Mouse (Mus musculus): ENCODE results near the gene Elmo1.

The Elmo1 gene

GRCm38 (mm10) chr13:20094916-20095700 lies 4.7 kb downstream of the Elmo1 start:
- no peak for DNase-seq (ENCODE audit: low spot score in 2 of 2)

DNA sequence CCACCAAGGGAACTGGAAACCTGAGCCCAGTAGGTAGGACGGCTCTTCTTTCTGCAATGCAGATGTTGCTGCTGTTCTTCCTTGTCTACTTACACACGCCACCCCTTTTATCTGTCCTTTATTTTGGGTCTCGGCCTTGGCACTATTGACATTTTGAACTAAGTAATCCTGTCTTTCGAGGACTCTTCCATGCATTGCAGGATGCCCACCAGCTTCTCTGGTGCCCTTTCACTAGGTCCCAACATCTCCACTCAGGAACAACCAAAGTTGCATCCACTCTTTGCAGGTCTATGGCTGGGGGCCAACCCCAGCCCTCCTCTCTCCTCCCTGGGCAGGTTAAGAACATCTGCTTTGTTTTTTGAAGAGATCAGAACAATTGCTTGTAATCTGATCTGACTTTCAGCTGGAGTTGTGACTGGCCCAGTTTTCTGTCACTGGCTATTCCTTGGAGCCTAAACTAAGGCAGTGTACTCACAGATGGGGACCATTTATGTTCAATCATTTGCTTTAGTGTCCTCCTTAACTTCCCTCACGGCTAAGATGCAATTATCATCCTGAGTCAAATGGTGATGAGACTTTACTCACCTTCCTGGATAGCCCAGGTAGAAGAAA lies 6.7 kb downstream of the Elmo1 start:
- DNase-seq (ENCODE audit: low spot score in 2 of 2): no peak

GRCm38 (mm10) chr13:20097934-20098593 lies 7.7 kb downstream of the Elmo1 start:
- DNase-seq (ENCODE audit: low spot score in 2 of 2): no peak

- no peak for DNase-seq (ENCODE audit: low spot score in 2 of 2)
Measured at GRCm38 (mm10) chr13:20098594-20098965, 8.2 kb downstream of the Elmo1 start.

- no peak for DNase-seq (ENCODE audit: low spot score in 2 of 2)
Measured at GRCm38 (mm10) chr13:20099546-20099945, 9.2 kb downstream of the Elmo1 start.

DNA sequence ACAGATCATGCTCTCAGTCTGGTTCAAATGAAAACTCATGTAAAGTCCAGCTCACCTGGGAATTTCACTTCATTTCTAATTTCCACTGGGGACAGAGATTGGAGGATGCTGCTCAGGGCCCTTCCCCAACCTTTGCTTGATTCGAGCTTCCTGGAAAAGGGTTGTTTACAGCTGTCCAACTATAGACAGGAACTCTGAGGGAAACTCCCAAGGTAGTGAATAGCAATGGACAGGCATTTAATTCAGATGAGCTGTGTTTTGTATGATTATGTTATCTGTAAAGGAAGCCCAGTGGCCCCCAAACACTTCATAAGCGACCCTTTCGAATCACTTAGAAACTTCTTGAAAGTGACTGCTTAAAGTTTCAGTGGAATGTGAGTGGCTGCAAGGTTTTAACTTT lies 10.0 kb downstream of the Elmo1 start:
- DNase-seq (ENCODE audit: low spot score in 2 of 2): no peak

DNA sequence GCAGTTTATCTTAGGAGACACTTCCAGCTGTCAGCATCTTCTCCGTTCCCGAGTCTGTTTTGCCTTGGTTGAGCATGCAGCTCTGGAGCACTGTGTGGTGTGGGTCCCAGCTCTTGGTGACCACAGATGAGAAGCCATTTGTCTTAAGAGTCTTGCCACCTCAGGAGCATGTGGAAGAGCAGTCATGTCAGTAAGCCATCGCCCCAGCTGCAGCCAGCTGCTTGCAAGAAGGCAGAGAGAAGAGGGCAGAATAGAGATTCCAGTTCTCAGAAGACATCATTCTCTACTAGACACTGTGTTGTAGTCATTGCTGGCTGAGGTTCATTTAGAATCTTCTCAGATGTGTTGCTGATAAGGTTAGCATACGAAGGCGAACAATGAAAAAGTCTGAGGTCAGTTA lies 11.3 kb downstream of the Elmo1 start:
- DNase-seq (ENCODE audit: low spot score in 2 of 2): no peak

- no peak for DNase-seq (ENCODE audit: low spot score in 2 of 2)
Measured at GRCm38 (mm10) chr13:20104791-20105190, 14.4 kb downstream of the Elmo1 start.

- DNase-seq (ENCODE audit: low spot score in 2 of 2): no peak
Measured at GRCm38 (mm10) chr13:20105996-20106395, 15.6 kb downstream of the Elmo1 start.

GRCm38 (mm10) chr13:20107953-20108498 lies 17.6 kb downstream of the Elmo1 start:
- DNase-seq (ENCODE audit: low spot score in 2 of 2): no peak

GRCm38 (mm10) chr13:20108956-20109355 lies 18.6 kb downstream of the Elmo1 start:
- DNase-seq (ENCODE audit: low spot score in 2 of 2): no peak

- DNase-seq (ENCODE audit: low spot score in 2 of 2): no peak
Measured at GRCm38 (mm10) chr13:20109446-20109845, 19.1 kb downstream of the Elmo1 start.

GRCm38 (mm10) chr13:20109987-20110680 lies 19.7 kb downstream of the Elmo1 start:
- DNase-seq (ENCODE audit: low spot score in 2 of 2): no peak

DNA sequence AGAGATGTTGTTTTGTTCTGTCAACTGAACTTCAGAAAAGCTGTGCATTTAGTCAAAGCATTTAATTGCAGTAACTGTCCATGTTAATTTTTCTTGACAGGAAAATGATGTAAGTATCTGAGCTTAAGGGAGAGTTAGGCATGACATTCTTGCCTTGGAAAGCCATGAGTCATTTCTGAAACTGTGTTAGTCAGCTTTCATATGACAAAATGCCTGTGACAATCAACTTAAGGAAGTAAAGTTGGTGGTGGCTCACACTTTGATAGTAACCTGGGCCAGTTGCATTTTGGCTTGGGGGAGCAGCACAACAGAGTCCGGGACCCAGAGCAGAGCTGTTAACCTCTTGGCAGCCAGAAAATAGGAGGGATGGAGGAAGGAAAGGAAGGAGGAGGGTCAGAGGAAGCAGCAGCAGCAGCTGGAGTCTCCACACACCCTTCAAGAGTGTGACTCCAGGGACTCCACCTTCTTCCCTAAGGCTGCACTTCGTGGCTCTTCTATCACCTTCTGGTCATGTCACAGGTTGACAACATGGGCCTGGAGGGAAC lies 20.9 kb downstream of the Elmo1 start:
- no peak for DNase-seq (ENCODE audit: low spot score in 2 of 2)

GRCm38 (mm10) chr13:20115131-20115907 lies 24.9 kb downstream of the Elmo1 start:
- no peak for DNase-seq (ENCODE audit: low spot score in 2 of 2)

DNA sequence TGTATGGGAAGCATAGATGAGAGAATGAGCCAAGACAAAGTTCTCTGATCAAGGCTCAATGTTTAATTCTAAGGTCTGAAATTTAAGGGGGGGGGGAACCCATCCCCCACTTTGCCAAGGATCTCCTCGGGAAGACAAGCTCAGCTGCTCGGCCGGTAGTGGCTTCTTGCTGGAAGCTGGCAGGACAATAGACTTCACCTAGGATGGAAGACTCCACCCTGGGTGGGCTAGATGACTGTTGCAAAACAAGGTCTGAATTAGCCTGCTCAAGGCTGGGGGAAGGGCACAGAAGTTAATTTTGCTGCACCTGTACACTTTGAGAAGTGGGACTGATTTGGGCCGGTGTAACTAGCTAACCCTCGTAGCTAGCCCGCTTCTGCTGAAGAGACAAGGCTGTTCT lies 25.6 kb downstream of the Elmo1 start:
- no peak for DNase-seq (ENCODE audit: low spot score in 2 of 2)

GRCm38 (mm10) chr13:20116868-20117510 lies 26.6 kb downstream of the Elmo1 start:
- no peak for DNase-seq (ENCODE audit: low spot score in 2 of 2)

DNA sequence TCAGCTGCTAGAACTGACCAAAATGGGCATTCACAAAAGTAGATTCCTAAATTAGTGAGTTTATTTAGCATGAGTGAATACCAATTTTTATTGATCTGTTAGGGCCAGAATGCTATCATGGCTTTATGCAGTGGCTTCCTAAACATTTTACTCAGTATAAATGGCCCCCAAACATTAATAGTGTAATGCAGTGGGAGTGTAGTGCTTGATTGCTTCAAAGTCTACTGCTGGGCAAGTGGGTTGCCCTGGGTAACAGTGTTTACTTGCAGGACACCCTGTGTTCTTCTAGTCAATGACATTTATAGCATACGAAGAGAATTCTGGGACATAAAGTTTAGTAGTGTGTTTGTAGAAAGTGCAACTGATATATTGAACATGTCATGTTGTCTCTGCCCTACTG lies 27.3 kb downstream of the Elmo1 start:
- DNase-seq (ENCODE audit: low spot score in 2 of 2): no peak

DNA sequence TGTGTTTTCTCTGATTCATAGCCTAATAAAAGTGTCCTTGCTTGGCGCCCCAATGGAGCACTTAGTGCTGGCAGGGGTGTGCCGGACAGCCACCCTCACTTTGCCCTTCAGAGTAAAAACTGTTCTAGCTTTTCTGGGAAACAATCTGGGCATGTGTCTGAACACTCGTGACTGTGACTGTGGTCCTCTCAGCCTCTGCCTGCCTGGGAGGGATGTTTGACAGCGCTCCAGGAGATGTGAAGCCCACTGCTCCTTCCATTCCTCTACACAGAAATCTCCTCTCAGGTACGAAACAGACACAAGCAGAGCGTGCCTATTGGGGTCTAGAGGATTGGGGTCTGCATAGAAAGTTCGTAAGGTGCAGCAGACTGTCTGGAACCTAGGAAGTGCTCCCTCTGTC lies 28.5 kb downstream of the Elmo1 start:
- no peak for DNase-seq (ENCODE audit: low spot score in 2 of 2)

- DNase-seq (ENCODE audit: low spot score in 2 of 2): no peak
Measured at GRCm38 (mm10) chr13:20120723-20121122, 30.3 kb downstream of the Elmo1 start.

Measured in cerebellum, postnatal 4 days (tissue).